Mouse (Mus musculus): ENCODE measurements around the gene Vmn2r30.
"Not testable (repeated sequence)": the region's sequence is repeated elsewhere in the genome, so short reads cannot be mapped to it uniquely, and the experiment has no call there.

Vmn2r30 gene

DNA sequence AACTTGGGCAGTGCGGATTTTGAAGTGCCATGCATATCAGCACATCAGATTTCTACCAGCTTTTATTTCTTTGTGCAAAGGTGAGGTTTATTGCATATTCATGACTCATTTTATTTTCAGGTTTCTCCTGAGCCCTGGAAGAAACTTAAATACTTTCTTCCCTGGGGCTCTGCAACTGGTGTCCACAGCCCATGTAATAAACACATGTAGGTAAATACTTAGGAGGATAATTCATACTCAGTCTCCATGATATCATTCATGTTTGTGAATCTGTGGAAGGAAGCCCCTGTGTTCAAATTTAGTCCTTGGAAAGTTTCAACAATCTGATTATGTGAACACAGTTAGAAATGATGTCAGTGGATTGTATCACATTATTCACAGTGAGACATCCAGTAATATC is at the start of gene Vmn2r30:
Vmn2r30 (minus strand) TSS at position 101 of the 400 bp plus-strand sequence.
- DNase-seq (ENCODE audit: low spot score), result not testable (repeated sequence)

GRCm38 (mm10) chr7:7374431-7374830 is 37.0 kb upstream of the Vmn2r30 start, which contains the start of gene Gm45783:
Gene Gm45783 (minus strand): TSS chr7:7374573.
- DNase-seq (ENCODE audit: low spot score), result not testable (repeated sequence)

DNA sequence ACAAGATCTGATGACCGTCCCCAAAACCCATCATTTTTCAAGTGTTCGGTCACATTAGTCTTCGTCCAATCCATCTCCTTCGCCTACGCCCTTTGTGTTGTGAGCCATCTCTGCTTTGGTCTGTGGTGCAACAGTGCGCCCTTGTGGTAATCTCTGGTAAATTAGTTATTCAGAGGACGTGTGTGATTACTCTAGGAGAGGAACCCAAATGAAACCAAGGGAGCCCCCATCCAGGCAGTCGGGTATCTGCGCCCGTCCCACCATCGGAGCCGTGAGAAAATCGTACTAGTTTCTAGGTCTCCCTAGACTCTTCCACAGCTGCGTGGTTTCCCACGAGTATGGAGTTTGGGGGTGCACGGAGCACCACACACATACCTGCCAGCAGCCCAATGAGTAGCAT is 41.8 kb downstream of the Vmn2r30 start:
- no peak for DNase-seq (ENCODE audit: low spot score)

DNA sequence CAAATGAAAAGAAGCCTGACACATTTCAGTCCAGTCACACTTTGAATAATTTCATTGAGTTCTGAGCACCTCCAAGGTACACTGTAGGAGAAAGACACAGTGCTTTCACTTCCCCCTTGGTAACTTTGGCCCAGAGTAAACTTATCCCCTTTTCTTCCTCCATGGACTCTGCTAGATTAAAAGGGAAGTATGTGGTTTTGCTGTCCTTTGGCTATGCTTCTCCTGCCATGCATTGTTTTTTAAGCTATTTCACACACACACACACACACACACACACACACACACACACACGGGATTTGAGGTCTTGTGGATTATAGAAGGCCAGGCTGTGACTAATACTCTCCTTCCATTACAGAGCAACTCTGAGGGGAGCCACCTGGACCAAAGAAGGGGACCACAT is 56.0 kb downstream of the Vmn2r30 start:
- DNase-seq (ENCODE audit: low spot score), result no peak

DNA sequence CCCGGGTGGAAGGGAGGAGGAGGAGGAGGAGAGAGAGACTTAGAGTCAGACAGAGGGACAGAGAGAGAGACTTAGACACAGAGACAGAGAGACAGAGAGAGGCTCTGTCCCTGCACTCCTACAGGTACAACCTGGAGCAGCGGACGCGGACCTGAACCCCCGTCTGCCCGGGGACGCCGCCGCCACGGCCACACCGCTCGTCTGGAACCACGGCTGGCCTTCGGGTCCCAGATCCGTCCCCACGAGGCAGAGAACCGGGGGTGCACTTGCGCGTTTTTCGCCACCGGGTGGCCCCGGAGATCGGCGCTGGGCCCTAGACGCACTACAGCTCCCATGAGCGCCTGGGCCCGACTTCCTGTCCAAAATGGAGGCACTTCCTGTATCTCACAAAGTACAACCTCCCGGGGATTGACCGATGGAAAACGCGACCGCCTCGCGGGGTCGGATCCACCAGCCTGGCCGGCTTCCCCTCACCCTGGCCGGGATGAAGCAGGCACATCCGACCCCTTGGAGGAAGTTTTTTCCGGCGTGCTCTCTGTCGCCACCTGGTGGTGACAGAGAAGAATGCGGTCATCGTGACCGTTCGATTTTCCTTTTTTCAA is 59.3 kb downstream of the Vmn2r30 start, which contains the start of gene Gm45844:
Gm45844 (minus strand) TSS at position 324 of the 602 bp plus-strand sequence.
- peak; percentile 86 for DNase-seq (ENCODE audit: low spot score)

DNA sequence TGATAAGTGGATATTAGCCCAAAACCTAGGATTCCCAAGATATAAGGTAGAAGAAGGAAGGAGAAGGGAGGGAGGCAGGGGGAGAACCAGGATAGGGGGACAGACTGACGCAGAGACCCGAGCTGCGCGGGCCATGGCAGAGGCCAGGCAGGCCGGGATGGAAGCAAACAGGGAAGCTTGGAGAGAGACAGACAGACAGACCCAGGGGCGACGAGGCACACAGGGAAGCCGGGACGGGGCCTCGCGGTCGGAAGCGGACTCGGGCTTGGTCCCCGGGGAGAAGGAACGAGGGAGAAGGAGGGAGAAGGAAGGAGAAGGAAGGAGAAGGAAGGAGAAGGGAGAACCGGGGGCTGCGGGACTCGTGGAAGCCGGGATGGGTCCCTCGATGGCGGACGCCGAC is 59.9 kb downstream of the Vmn2r30 start:
- peak; percentile 66 for DNase-seq (ENCODE audit: low spot score)
